Mouse (Mus musculus) olfactory bulb, adult 2 months (tissue): ENCODE measurements around the gene Grasp. TPM values are rescaled to one million over a fixed set of nuclear protein-coding genes. Genes with fewer than 3 reads are reported as not detected.
A peak's percentile ranks its signal among the peaks of the same experiment; 100 is the strongest.

ENCODE experiments used
- H3K27ac ChIP-seq: fragments of 200-500 bp; 2 replicates; pipeline ENCODE4 v1.5.1; 2012; ENCODE audit warnings: low read depth, low read length; ENCODE audit not compliant: insufficient read depth
- H3K4me1 ChIP-seq: fragments of 200-500 bp; 2 replicates; pipeline ENCODE4 v1.6.1; 2012; ENCODE audit warnings: low read length; ENCODE audit not compliant: control insufficient read depth, insufficient read depth
- H3K4me3 ChIP-seq: fragments of 200-500 bp; 2 replicates; pipeline ENCODE4 v1.5.1; 2012; ENCODE audit warnings: mild to moderate bottlenecking, low read depth, low read length, moderate library complexity; ENCODE audit not compliant: insufficient read depth
- CTCF ChIP-seq: fragments of 200-500 bp; IDR thresholded peaks from 2 replicates; pipeline ENCODE4 v1.5.1; 2012; ENCODE audit warnings: low read depth, mild to moderate bottlenecking, low read length, moderate library complexity; ENCODE audit not compliant: insufficient read depth
- POLR2A ChIP-seq: fragments of 200-500 bp; IDR thresholded peaks from 2 replicates; pipeline ENCODE4 v1.6.1; 2012; ENCODE audit warnings: mild to moderate bottlenecking, low read depth, low read length, moderate library complexity; ENCODE audit not compliant: insufficient read depth
- WGBS: fragments of 180-500 bp; shearing (Covaris S2); methylation state at CpG from one replicate; pipeline ENCODE4 v1.1.7; 2018; 5-methylcytosine and 5-hydroxymethylcytosine counted together
- polyA plus RNA-seq: library from polyadenylated mRNA; stranded (reverse); fragments of >200 nt; gene quantifications from 2 replicates; pipeline ENCODE4 v1.2.4, GENCODE M21; 2012; ENCODE audit warnings: low replicate concordance; ENCODE audit not compliant: missing spikeins, insufficient read depth, insufficient read length

Gene Grasp
- polyA plus RNA-seq, 1 experiment: not detected

GRCm38 (mm10) chr15:101251930-101252329 lies 27.9 kb downstream of the Grasp start:
- no peak for TF ChIP-seq POLR2A
- TF ChIP-seq CTCF: no peak
- no peak overlapping the region for H3K27ac ChIP-seq
- H3K4me3 ChIP-seq: no peak overlapping the region
- peaks cover 29% of the 10 kb centered on the region for H3K4me1 ChIP-seq
- WGBS: 92% methylated on average over 5 of the region's 5 CpGs

GRCm38 (mm10) chr15:101252614-101253013 lies 28.6 kb downstream of the Grasp start:
- no peak for TF ChIP-seq CTCF
- no peak for TF ChIP-seq POLR2A
- Histone ChIP-seq H3K4me1 (peaks cover 28% of the 10 kb centered on the region), H3K4me3 (no peak overlapping the region), H3K27ac (no peak overlapping the region)
- 86% methylated on average over 6 of the region's 6 CpGs for WGBS

- Histone ChIP-seq H3K4me3 (peak overlapping the region; percentile 70), H3K27ac (peak overlapping the region; percentile 83), H3K4me1 (peaks cover 28% of the 10 kb centered on the region)
- no peak for TF ChIP-seq CTCF
- TF ChIP-seq POLR2A: no peak
- WGBS: 38% methylated on average over 3 of the region's 3 CpGs
Observed at GRCm38 (mm10) chr15:101253563-101253885, 29.5 kb downstream of the Grasp start.

- H3K27ac ChIP-seq: peak within 1 kb of the TSS; percentile 83
- WGBS: 2% methylated on average over 71 of the region's 82 CpGs
- TF ChIP-seq CTCF (no peak), POLR2A (no peak)
- H3K4me1 ChIP-seq: peaks cover 30% of the 10 kb centered on the region
- H3K4me3 ChIP-seq: peak within 1 kb of the TSS; percentile 70
Observed at GRCm38 (mm10) chr15:101253886-101254795, 30.2 kb downstream of the Grasp start, which contains the start of gene Nr4a1. Gene Nr4a1, plus strand, starts transcription at chr15:101254269.

- WGBS: 88% methylated on average over 7 of the region's 7 CpGs
Observed at GRCm38 (mm10) chr15:101255842-101256462, 32.0 kb downstream of the Grasp start.

GRCm38 (mm10) chr15:101256463-101257206 lies 32.6 kb downstream of the Grasp start:
- WGBS: 85% methylated on average over 14 of the region's 14 CpGs
- H3K4me1 ChIP-seq: peaks cover 47% of the 10 kb centered on the region
- H3K27ac ChIP-seq: no peak overlapping the region
- no peak overlapping the region for H3K4me3 ChIP-seq
- TF ChIP-seq CTCF (no peak), POLR2A (no peak)

More at GRCm38 (mm10) chr15:101255842-101256462, 32.0 kb downstream of the Grasp start:
- Histone ChIP-seq H3K27ac (no peak overlapping the region), H3K4me1 (peaks cover 41% of the 10 kb centered on the region), H3K4me3 (no peak overlapping the region)
- no peak for TF ChIP-seq POLR2A
- TF ChIP-seq CTCF: no peak

- no peak for TF ChIP-seq POLR2A
- no peak for TF ChIP-seq CTCF
- H3K27ac ChIP-seq: no peak overlapping the region
- WGBS: 82% methylated on average over 11 of the region's 11 CpGs
- H3K4me3 ChIP-seq: no peak overlapping the region
- peaks cover 59% of the 10 kb centered on the region for H3K4me1 ChIP-seq
Observed at GRCm38 (mm10) chr15:101258420-101258819, 34.4 kb downstream of the Grasp start.

GRCm38 (mm10) chr15:101259922-101260321 lies 35.9 kb downstream of the Grasp start:
- WGBS: 90% methylated on average over 3 of the region's 3 CpGs
- TF ChIP-seq POLR2A (no peak), CTCF (no peak)
- no peak overlapping the region for H3K27ac ChIP-seq
- no peak overlapping the region for H3K4me3 ChIP-seq
- H3K4me1 ChIP-seq: peaks cover 63% of the 10 kb centered on the region

- Histone ChIP-seq H3K4me3 (no peak overlapping the region), H3K4me1 (peaks cover 63% of the 10 kb centered on the region), H3K27ac (no peak overlapping the region)
- 62% methylated on average over 10 of the region's 10 CpGs for WGBS
- TF ChIP-seq CTCF (no peak), POLR2A (no peak)
Observed at GRCm38 (mm10) chr15:101260387-101260786, 36.4 kb downstream of the Grasp start.
